Mouse (Mus musculus): ENCODE measurements at regions not wholly inside any gene's neighbourhood (a gene's known extent, or its start where the extent isn't known, plus 50 kb on each side); places are given as distances from the start of the nearest gene placed in this dataset.
A peak's percentile ranks its signal among the peaks of the same experiment; 100 is the strongest.

- no peak for ATAC-seq
These were observed 380.4 kb upstream of the Crim1 start for GRCm38 (mm10) chr17:77819698-77820097.

GRCm38 (mm10) chr17:77843949-77844348, 356.1 kb upstream of the Crim1 start:
- 82% methylated on average over 3 of the region's 3 CpGs for WGBS
- Histone ChIP-seq H3K4me1 (ENCODE audit: control insufficient read depth, insufficient read depth, low read length) (no peaks in the 10 kb centered on the region), H3K27me3 (ENCODE audit: control insufficient read depth, insufficient read depth, low read depth, low read length) (no peaks in the 10 kb centered on the region), H3K4me2 (ENCODE audit: low read length) (no peak overlapping the region), H3K9ac (ENCODE audit: low read depth, low read length) (no peak overlapping the region), H3K9me3 (replicated peaks; ENCODE audit: control insufficient read depth, low read length, poor library complexity, severe bottlenecking) (no peaks in the 10 kb centered on the region), H3K4me3 (ENCODE audit: low read depth, low read length) (no peak overlapping the region), H3K27ac (ENCODE audit: low read length) (no peak overlapping the region), H3K36me3 (ENCODE audit: control insufficient read depth, insufficient read depth, low read length) (no peaks in the 10 kb centered on the region)
- peak; percentile 36; the same call in 1 of the 2 replicates for ATAC-seq

More at GRCm38 (mm10) chr17:77819698-77820097, 380.4 kb upstream of the Crim1 start:
- H3K27ac ChIP-seq (ENCODE audit: low read length): no peak overlapping the region
- no peaks in the 10 kb centered on the region for H3K27me3 ChIP-seq (ENCODE audit: control insufficient read depth, insufficient read depth, low read depth, low read length)
- H3K4me3 ChIP-seq (ENCODE audit: low read depth, low read length): no peak overlapping the region
- H3K9me3 ChIP-seq (replicated peaks; ENCODE audit: control insufficient read depth, low read length, poor library complexity, severe bottlenecking): no peaks in the 10 kb centered on the region
- 66% methylated on average over 8 of the region's 8 CpGs for WGBS
- H3K4me2 ChIP-seq (ENCODE audit: low read length): no peak overlapping the region
- H3K36me3 ChIP-seq (ENCODE audit: control insufficient read depth, insufficient read depth, low read length): no peaks in the 10 kb centered on the region
- H3K4me1 ChIP-seq (ENCODE audit: control insufficient read depth, insufficient read depth, low read length): no peaks in the 10 kb centered on the region
- H3K9ac ChIP-seq (ENCODE audit: low read depth, low read length): no peak overlapping the region

DNA sequence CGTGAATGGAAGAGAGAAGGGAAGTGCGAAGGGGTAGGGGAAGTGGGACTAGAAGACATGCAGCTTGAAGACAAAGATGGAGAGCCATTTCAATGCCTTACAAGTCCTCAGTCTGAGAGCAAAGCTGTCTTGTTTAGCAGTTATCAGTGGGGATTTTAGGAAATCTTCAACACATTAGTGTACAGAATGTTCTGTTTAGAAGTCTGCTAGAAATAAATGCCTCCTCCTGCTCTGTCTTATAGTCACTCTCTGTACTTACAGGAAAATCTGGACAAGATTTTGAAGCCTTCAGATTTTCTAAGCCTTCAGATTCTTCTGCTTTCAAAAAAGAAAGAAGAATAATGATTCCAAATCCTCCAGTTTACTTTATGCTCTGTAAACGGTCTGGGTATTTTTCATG, 325.6 kb upstream of the Crim1 start:
- H3K27me3 ChIP-seq (ENCODE audit: control insufficient read depth, insufficient read depth, low read depth, low read length): no peaks in the 10 kb centered on the region
- H3K9ac ChIP-seq (ENCODE audit: low read depth, low read length): no peak overlapping the region
- no peak overlapping the region for H3K4me3 ChIP-seq (ENCODE audit: low read depth, low read length)
- no peaks in the 10 kb centered on the region for H3K9me3 ChIP-seq (replicated peaks; ENCODE audit: control insufficient read depth, low read length, poor library complexity, severe bottlenecking)
- no peak overlapping the region for H3K4me2 ChIP-seq (ENCODE audit: low read length)
- no peak overlapping the region for H3K27ac ChIP-seq (ENCODE audit: low read length)
- H3K36me3 ChIP-seq (ENCODE audit: control insufficient read depth, insufficient read depth, low read length): no peaks in the 10 kb centered on the region
- ATAC-seq: no peak
- WGBS: 89% methylated on average over 3 of the region's 3 CpGs
- H3K4me1 ChIP-seq (ENCODE audit: control insufficient read depth, insufficient read depth, low read length): no peaks in the 10 kb centered on the region

- Histone ChIP-seq H3K4me1 (ENCODE audit: control insufficient read depth, insufficient read depth, low read length) (no peaks in the 10 kb centered on the region), H3K27me3 (ENCODE audit: control insufficient read depth, insufficient read depth, low read depth, low read length) (no peaks in the 10 kb centered on the region)
- WGBS: 8% methylated on average over 2 of the region's 2 CpGs
These were observed 323.0 kb upstream of the Crim1 start for GRCm38 (mm10) chr17:77877016-77877415.

GRCm38 (mm10) chr17:77885150-77885549, 314.9 kb upstream of the Crim1 start:
- ATAC-seq: no peak
- H3K4me2 ChIP-seq (ENCODE audit: low read length): no peak overlapping the region
- H3K4me3 ChIP-seq (ENCODE audit: low read depth, low read length): no peak overlapping the region
- 69% methylated on average over 2 of the region's 2 CpGs for WGBS
- no peak overlapping the region for H3K9ac ChIP-seq (ENCODE audit: low read depth, low read length)
- H3K27me3 ChIP-seq (ENCODE audit: control insufficient read depth, insufficient read depth, low read depth, low read length): no peaks in the 10 kb centered on the region
- no peak overlapping the region for H3K27ac ChIP-seq (ENCODE audit: low read length)
- no peaks in the 10 kb centered on the region for H3K9me3 ChIP-seq (replicated peaks; ENCODE audit: control insufficient read depth, low read length, poor library complexity, severe bottlenecking)
- no peaks in the 10 kb centered on the region for H3K4me1 ChIP-seq (ENCODE audit: control insufficient read depth, insufficient read depth, low read length)
- no peaks in the 10 kb centered on the region for H3K36me3 ChIP-seq (ENCODE audit: control insufficient read depth, insufficient read depth, low read length)

More at GRCm38 (mm10) chr17:77877016-77877415, 323.0 kb upstream of the Crim1 start:
- Histone ChIP-seq H3K4me3 (ENCODE audit: low read depth, low read length) (no peak overlapping the region), H3K4me2 (ENCODE audit: low read length) (no peak overlapping the region), H3K36me3 (ENCODE audit: control insufficient read depth, insufficient read depth, low read length) (no peaks in the 10 kb centered on the region), H3K9me3 (replicated peaks; ENCODE audit: control insufficient read depth, low read length, poor library complexity, severe bottlenecking) (no peaks in the 10 kb centered on the region), H3K9ac (ENCODE audit: low read depth, low read length) (no peak overlapping the region), H3K27ac (ENCODE audit: low read length) (no peak overlapping the region)
- no peak for ATAC-seq

GRCm38 (mm10) chr17:77889147-77889546, 310.9 kb upstream of the Crim1 start:
- no peak overlapping the region for H3K9ac ChIP-seq (ENCODE audit: low read depth, low read length)
- H3K36me3 ChIP-seq (ENCODE audit: control insufficient read depth, insufficient read depth, low read length): no peaks in the 10 kb centered on the region
- H3K27ac ChIP-seq (ENCODE audit: low read length): no peak overlapping the region
- H3K9me3 ChIP-seq (replicated peaks; ENCODE audit: control insufficient read depth, low read length, poor library complexity, severe bottlenecking): no peaks in the 10 kb centered on the region
- H3K4me2 ChIP-seq (ENCODE audit: low read length): no peak overlapping the region
- no peak overlapping the region for H3K4me3 ChIP-seq (ENCODE audit: low read depth, low read length)
- 67% methylated on average over 2 of the region's 2 CpGs for WGBS
- H3K4me1 ChIP-seq (ENCODE audit: control insufficient read depth, insufficient read depth, low read length): no peaks in the 10 kb centered on the region
- no peak for ATAC-seq
- H3K27me3 ChIP-seq (ENCODE audit: control insufficient read depth, insufficient read depth, low read depth, low read length): no peaks in the 10 kb centered on the region

DNA sequence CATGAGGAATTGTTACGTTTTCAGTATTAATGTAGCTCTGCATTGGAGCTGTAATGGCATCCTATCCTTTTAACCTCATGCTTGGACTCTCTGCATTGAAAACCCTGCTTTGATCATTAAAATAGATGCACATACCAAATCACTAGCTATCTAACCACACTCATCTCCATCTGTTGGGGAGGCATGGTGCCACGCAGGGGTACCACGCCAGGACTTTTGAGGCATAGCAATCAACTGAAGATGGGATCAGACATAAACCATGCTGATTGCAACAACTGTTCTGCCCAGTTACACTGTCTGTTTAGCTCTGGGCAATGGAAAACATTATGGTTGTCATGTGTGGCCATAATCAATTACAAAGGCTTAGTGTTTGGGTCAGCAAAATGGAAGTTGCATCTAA, 295.6 kb upstream of the Crim1 start:
- Histone ChIP-seq H3K9ac (ENCODE audit: low read depth, low read length) (no peak overlapping the region), H3K4me1 (ENCODE audit: control insufficient read depth, insufficient read depth, low read length) (no peaks in the 10 kb centered on the region), H3K4me2 (ENCODE audit: low read length) (no peak overlapping the region), H3K27ac (ENCODE audit: low read length) (no peak overlapping the region), H3K36me3 (ENCODE audit: control insufficient read depth, insufficient read depth, low read length) (no peaks in the 10 kb centered on the region), H3K9me3 (replicated peaks; ENCODE audit: control insufficient read depth, low read length, poor library complexity, severe bottlenecking) (no peaks in the 10 kb centered on the region), H3K27me3 (ENCODE audit: control insufficient read depth, insufficient read depth, low read depth, low read length) (no peaks in the 10 kb centered on the region), H3K4me3 (ENCODE audit: low read depth, low read length) (no peak overlapping the region)
- 53% methylated on average over 3 of the region's 3 CpGs for WGBS
- no peak for ATAC-seq

DNA sequence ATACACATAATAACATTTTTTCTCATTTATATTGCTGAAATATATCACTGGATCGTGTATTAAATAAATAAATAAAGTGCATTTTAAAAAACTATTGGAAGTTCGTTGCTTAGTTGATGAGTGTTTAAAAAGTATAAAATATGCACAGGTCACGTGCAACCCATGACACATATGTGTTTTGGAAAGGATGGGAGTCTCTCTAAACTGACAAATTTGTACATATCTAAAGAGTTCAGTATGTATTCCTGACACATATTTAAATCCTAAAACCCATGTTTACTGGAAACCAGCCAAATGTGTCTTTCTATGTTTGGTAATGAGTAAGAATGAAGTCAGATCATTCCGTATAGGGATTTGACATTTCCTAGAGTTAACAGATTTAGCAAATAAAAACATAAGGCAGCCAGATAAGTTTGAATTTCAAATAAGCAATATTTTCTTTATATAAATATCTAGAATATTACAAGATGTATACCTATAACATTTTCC, 286.0 kb upstream of the Crim1 start:
- Histone ChIP-seq H3K9ac (ENCODE audit: low read depth, low read length) (no peak overlapping the region), H3K27me3 (ENCODE audit: control insufficient read depth, insufficient read depth, low read depth, low read length) (no peaks in the 10 kb centered on the region), H3K36me3 (ENCODE audit: control insufficient read depth, insufficient read depth, low read length) (no peaks in the 10 kb centered on the region), H3K4me1 (ENCODE audit: control insufficient read depth, insufficient read depth, low read length) (no peaks in the 10 kb centered on the region), H3K9me3 (replicated peaks; ENCODE audit: control insufficient read depth, low read length, poor library complexity, severe bottlenecking) (no peaks in the 10 kb centered on the region), H3K4me2 (ENCODE audit: low read length) (no peak overlapping the region), H3K27ac (ENCODE audit: low read length) (no peak overlapping the region), H3K4me3 (ENCODE audit: low read depth, low read length) (no peak overlapping the region)
- no peak for ATAC-seq
- WGBS: 84% methylated on average over 4 of the region's 4 CpGs

DNA sequence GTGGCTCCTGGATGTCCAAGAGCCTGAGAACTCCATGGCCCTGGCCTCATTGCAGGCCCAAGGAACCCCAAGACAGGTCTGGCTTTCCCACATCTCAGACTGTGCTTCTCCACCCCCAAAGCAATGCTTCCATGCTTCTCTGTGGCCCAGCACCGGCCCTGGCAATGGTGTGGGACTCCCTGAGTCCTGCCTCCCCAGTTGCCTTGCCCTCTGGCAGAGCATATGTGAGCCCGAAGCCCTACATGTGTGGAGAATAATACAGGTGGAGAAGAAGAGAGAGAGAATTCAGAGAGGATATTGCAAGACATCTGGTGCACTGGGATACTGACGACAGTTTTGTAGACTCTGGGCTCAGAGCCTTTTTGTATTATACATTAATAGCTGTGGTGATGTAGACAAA, 269.8 kb upstream of the Crim1 start:
- Histone ChIP-seq H3K27me3 (ENCODE audit: control insufficient read depth, insufficient read depth, low read depth, low read length) (no peaks in the 10 kb centered on the region), H3K27ac (ENCODE audit: low read length) (no peak overlapping the region)
- WGBS: 72% methylated on average over 3 of the region's 3 CpGs

More for the DNA sequence above, 269.8 kb upstream of the Crim1 start:
- no peaks in the 10 kb centered on the region for H3K4me1 ChIP-seq (ENCODE audit: control insufficient read depth, insufficient read depth, low read length)
- no peak overlapping the region for H3K9ac ChIP-seq (ENCODE audit: low read depth, low read length)
- ATAC-seq: no peak
- no peak overlapping the region for H3K4me3 ChIP-seq (ENCODE audit: low read depth, low read length)
- no peak overlapping the region for H3K4me2 ChIP-seq (ENCODE audit: low read length)
- H3K9me3 ChIP-seq (replicated peaks; ENCODE audit: control insufficient read depth, low read length, poor library complexity, severe bottlenecking): no peaks in the 10 kb centered on the region
- no peaks in the 10 kb centered on the region for H3K36me3 ChIP-seq (ENCODE audit: control insufficient read depth, insufficient read depth, low read length)
